Mouse (Mus musculus) splenic B cell, adult 2 months (primary cell): Measurements from ENCODE around the gene 5730522E02Rik.
A peak's percentile ranks its signal among the peaks of the same experiment; 100 is the strongest.

Experiments used
- DNase-seq: peaks from one replicate; pipeline ENCODE4 v3.0.0-alpha.2; 2011; ENCODE audit warnings: low read depth, low spot score
- H3K27me3 ChIP-seq: 2 replicates; pipeline ENCODE4 v1.6.1; 2012; ENCODE audit warnings: mild to moderate bottlenecking, low read length, moderate library complexity, mixed read lengths; ENCODE audit not compliant: control insufficient read depth, poor library complexity, insufficient read depth, severe bottlenecking
- H3K36me3 ChIP-seq: 2 replicates; pipeline ENCODE4 v1.6.1; 2012; ENCODE audit warnings: mild to moderate bottlenecking, low read length, moderate library complexity, mixed read lengths; ENCODE audit not compliant: control insufficient read depth, poor library complexity, insufficient read depth, severe bottlenecking

The 5730522E02Rik gene

DNA sequence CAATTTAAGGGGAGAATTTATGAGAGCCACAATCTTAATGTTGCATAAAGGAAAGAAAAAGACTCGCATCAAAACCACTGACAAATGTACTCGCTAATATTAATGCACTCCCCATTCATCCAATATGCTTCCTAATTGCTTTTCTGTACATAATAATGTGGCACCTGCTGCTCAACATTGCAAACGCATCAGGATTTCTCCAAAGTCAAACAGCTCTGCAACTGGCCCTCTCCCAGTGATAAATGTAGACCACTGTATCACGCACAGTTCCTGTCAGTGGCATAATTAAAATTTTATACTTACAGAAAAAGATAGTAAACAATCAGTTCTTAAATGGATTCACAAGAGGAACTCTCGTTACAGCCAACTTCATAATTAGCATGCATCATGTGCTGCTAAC is 110.5 kb downstream of the 5730522E02Rik start:
- no peak for DNase-seq

DNA sequence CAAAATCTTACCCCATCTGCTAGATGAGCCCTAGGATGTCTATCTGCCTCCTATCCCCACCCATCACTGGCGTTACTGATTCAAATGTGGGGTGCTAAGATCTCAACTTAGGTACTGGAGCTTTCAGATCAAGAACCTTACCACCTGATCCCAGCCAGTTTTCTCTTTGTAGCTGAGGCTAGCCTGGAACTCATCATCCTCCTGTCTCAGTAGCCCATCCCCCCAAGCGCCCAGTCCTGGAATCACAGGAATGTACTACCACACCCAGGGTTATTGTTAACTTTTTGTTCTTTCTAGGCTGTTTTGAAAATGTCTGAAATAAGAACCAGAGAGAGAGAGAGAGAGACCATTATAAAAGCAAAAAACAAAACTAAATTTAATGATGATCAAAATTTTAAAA is 111.6 kb downstream of the 5730522E02Rik start:
- Histone ChIP-seq H3K27me3 (no peaks in the 10 kb centered on the region), H3K36me3 (no peaks in the 10 kb centered on the region)
- DNase-seq = no peak

More for the DNA sequence above, 110.5 kb downstream of the 5730522E02Rik start:
- no peaks in the 10 kb centered on the region for H3K27me3 ChIP-seq
- H3K36me3 ChIP-seq = no peaks in the 10 kb centered on the region

DNA sequence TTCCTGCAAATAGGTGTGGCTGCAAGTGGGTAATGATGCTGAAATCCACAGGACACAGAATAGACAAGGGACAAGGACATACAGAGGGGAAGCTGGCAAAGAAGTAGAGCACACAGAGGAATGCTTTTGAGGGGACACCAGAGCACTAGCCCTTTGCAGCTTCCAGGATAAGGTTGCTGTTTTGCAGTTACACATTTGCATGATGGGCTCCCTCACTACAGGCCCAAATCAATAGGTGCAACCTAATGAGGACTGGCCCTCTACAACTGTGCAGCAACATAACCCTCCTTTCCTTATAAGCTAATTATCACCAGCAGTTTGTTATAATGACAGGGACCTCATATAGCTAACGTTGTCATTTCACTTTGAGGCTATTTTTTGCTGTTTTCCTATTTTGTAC is 114.5 kb downstream of the 5730522E02Rik start:
- Histone ChIP-seq H3K27me3 (no peaks in the 10 kb centered on the region), H3K36me3 (no peaks in the 10 kb centered on the region)
- no peak for DNase-seq

DNA sequence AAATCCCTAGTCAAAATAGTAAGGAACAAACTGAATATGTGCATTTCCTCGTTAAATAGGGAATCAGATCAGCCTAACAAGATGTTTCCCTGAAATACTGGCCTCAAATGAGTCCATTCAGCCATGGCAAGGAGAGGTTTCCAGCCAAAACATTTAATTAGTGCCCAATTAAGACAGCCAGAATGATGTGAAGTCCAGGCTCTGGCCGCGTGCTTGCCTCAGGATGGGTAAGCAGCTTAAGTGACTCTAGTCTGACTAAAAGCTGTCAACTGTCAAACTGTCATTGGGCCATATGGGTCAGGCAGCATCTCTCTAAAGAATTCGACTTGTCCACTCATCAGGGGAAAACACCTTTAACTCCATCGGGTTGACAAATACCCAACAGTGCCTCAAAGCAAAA is 121.6 kb downstream of the 5730522E02Rik start:
- no peak for DNase-seq
- Histone ChIP-seq H3K27me3 (no peaks in the 10 kb centered on the region), H3K36me3 (no peaks in the 10 kb centered on the region)

DNA sequence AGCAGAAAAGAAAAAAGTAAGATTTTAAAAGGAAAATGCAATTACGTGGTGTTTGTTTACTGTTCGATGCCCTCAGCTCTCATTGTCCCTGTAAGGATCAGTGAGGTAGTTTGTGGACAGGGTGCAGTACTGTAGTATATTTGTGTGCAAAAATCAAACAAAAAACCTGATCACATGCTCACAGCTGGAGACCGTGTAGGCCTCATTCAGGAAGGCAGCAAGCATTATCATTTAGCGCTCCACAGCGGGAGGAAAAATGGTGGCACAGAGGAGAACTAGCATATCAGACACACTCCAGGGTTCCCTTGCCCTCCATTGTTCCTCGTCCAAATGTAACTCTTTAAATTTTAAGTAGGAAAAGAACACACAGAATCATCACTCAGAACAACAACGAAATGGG is 123.9 kb downstream of the 5730522E02Rik start:
- no peaks in the 10 kb centered on the region for H3K27me3 ChIP-seq
- DNase-seq = no peak
- no peaks in the 10 kb centered on the region for H3K36me3 ChIP-seq

DNA sequence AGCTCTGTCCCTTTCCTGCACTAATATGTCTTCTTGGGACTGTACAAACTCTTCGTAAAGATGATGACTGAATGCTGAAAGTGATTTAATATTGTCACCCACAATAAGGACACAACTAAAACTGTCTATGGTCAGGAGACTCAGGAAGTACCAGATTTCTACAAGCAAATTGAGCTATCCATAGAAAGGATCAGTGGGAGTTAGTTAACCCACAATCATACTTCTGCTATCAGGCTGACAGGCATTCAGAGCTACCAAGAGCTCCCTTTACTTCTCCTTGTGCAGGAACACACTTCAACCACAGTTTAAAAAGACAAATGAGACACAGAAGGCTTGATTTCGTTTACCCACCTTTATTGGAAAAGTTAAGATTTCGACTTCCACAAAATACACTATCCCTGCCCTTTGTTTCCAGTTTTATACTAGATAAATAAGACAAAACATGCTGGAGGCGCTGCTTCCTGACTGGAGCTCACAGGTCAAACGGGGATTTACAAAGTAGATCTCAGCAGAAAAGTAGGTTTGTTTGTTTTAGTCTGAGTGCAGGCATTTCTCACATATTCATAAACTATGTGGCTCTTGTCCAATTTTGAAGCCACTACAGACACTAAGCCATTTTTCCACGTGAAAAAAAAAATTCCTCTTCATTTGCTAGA is 125.1 kb downstream of the 5730522E02Rik start:
- DNase-seq = no peak
- Histone ChIP-seq H3K27me3 (no peaks in the 10 kb centered on the region), H3K36me3 (no peaks in the 10 kb centered on the region)

DNA sequence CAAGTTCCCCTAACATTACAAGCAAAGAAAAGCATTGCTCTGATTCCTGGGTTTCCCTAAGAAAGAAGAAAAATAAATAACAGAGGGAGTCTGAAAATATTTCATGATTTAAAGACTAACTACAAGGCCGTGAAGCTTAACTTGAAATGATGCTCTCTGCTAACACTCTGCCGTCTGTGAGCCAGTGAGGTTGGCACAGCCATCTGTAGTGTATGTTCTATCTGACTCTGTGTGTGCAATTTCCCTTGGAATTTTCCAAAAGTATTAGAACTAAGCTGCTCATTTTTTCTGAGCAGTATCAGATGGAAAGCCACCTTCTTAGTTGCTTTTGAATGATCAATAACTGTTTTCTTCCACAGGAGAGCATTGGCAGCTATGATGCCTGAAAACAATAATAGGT is 134.2 kb downstream of the 5730522E02Rik start:
- no peaks in the 10 kb centered on the region for H3K36me3 ChIP-seq
- DNase-seq = no peak
- H3K27me3 ChIP-seq = no peaks in the 10 kb centered on the region

DNA sequence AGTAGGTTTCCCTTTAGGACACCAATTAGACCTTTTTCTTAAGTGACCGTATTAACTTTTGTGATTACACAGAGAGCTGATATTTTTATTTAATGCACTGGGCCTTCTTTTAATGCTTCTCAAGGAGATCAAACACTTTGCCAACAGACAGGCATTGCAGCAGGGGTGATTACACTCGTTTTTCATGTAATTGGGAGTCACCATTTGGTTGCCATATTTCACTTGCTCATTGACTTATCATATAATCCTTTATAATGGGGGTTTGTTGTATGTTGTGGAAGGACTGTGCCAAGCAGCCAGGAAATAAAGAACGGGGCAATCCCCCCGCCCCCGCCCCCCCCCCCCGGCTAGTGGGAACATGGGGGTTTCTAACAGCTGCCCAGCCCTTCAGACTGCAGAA is 135.0 kb downstream of the 5730522E02Rik start:
- no peak for DNase-seq
- Histone ChIP-seq H3K27me3 (no peaks in the 10 kb centered on the region), H3K36me3 (no peaks in the 10 kb centered on the region)

DNA sequence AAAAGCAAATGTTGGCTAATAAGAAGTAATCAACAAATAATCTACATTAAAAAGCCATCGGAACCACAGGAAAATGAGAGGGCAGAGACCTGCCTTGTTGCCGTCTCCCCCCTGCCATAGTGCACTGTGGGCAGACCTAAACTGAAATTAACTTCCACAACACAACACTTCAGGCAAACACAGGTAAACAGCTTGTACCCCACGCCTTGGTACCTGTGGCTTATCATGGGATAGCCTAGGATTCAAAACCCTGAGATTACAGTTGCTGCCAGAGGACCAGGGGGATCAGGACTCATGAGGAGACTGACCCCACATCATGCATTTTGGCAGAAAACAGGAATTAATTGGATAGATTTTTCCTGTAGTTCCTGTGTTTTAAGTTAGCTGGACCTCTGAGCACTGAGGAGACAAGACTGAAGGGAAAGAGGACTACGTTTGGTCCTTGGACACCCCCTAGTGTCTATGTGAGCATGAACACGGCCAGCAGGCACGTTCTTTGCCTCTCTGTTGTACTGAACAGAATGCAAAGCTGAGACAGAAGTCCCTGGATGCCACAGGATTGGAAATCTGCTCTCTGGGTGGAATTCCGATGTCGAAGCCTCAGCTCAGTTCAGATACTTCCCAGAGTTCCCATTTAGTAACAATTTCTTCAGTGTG is 136.8 kb downstream of the 5730522E02Rik start:
- no peaks in the 10 kb centered on the region for H3K27me3 ChIP-seq
- DNase-seq = peak; percentile 8
- no peaks in the 10 kb centered on the region for H3K36me3 ChIP-seq

DNA sequence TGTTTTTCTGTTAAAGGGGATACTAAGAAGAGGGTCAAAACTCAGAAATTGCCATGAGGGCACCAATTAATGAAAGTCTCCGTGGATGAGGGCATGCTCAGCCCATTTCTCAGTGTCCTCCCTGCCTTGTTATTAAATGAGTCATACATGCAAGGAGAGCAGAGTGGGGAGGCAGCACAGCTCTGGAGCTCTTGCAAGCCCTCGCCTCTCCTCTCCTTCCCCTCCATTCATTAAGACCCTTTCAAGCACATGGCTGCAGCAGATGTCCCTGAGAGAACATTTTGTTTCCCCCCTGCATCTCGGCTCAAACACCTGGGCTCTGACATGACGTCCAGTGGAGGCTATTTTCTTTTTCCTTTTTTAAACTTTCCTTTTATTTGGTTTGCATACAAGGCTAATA is 138.5 kb downstream of the 5730522E02Rik start:
- DNase-seq = no peak
- H3K36me3 ChIP-seq = no peaks in the 10 kb centered on the region
- H3K27me3 ChIP-seq = no peaks in the 10 kb centered on the region

DNA sequence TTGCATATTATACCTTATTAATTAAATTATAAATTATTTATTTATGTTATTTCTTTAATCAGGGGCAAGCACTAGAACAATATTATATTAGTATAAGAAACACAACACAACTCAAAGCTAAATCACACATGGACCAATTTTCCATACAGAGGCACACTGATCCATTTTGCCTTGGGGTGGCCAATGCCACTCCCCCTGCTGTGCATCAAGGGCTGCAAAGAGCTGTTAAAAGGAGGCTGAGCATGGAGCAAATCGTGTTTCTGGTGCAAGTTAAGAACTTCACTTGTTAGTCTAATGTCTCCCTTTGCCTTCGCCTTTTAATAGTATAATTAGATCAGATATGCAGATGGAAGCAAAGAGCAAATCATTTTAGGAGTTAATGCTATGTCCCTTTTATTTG is 147.3 kb downstream of the 5730522E02Rik start:
- Histone ChIP-seq H3K27me3 (no peaks in the 10 kb centered on the region), H3K36me3 (no peaks in the 10 kb centered on the region)
- no peak for DNase-seq

DNA sequence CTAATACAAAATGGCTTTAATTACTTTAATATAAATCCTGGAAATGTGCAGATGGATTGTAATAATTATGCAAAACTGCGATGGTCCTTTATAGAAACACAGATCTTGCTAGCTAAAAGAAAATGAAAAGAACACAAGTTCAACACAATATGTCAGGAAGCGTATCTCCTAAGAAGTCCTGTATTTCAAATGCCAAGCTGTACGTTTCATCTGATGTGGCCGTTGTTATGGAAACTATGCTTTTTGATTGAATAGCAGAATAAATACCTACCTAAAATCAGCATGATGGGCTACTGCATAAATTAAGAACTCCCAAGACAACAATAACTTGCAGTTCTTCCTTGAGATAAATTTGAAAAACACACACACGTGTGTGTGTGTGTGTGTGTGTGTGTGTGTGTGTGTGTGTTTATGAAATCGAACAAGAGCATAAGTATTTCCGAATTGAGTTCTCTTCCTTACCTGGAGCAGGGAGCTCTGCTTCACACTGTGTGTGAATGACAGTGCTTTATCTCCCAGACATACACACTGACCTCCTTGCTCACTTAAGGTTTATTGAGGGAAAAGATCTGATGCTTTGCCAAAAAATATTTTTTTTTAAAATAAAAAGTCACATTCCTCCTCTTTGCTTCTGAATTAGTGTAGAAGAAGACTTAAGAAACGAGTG is 149.0 kb downstream of the 5730522E02Rik start:
- H3K36me3 ChIP-seq = no peaks in the 10 kb centered on the region
- H3K27me3 ChIP-seq = no peaks in the 10 kb centered on the region
- no peak for DNase-seq

DNA sequence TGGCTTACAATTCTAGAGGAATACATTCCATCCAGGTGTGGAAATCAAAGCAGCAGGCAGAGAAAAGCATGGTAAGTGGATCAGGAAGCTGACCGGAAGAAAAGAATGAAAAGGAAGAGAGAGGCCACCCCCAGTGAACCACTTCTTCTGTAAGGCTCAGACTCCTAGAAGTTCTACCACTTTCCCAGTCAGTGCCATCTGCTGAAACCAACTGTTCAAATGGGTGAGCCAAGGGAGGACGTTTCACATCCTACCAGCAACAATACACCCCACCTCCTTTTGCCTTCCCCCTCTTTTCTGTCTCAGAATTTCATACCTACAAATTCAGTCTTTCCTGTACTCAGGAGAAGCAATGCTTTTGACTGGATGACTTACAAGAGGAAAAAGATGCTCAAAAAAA is 197.0 kb downstream of the 5730522E02Rik start:
- DNase-seq = no peak
- H3K27me3 ChIP-seq = no peaks in the 10 kb centered on the region
- no peaks in the 10 kb centered on the region for H3K36me3 ChIP-seq

DNA sequence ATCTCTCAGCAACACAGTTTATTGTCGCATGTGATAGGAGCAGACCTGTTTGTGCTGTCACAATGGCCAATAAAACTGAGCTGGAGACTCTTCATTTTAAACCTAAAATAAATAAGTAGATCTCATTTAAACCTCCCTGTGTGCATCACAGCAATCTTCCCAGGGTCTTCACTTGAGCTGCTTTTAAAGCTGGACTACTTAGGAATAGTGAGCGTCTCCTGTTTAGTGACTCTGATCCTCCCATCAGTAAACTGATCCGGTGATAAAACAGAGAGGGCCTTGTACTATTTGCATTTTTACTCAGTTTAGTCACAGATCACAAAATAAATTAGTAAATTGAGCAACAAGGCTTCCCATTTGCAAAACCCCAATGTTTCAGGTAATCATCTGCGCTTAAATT is 206.5 kb downstream of the 5730522E02Rik start:
- H3K36me3 ChIP-seq = no peaks in the 10 kb centered on the region
- DNase-seq = no peak
- no peaks in the 10 kb centered on the region for H3K27me3 ChIP-seq

DNA sequence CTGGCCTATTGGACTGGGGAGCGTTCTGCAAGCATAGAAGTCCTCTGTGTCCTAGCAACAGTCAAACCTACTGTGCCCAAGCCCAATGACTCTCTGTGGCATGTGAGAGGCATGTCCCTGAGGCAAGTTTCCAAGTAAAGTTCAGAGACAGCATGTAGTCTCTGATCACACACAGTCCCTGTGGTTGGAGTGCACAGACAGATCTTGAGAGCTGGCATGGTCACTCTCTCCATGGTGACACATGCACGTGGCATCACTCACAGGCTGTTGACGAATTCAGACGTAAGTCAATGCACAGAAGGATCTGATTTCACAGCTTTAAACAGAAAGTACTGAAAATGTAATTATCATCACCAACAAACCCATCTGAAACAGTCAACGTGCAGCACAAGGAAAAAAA is 210.8 kb downstream of the 5730522E02Rik start:
- Histone ChIP-seq H3K36me3 (no peaks in the 10 kb centered on the region), H3K27me3 (no peaks in the 10 kb centered on the region)
- DNase-seq = no peak
